Comparison of ENCODE assay signal across 10 mouse cellular contexts in genomic region chr1:75361123-75361522, GRCm38 (mm10). TPM values are rescaled to one million over a fixed set of nuclear protein-coding genes. Genes with fewer than 3 reads are reported as not detected.
DNase-seq lines count a peak whose midpoint lies in the region; ATAC-seq and TF ChIP-seq lines count a peak whose summit lies in the region.
"Had no signal": no experiment of that assay in that cellular context is flagged by ENCODE, and none has a peak within 500 bp of the region (broad histone marks: within the 10 kb centered on the region; RNA-seq: fewer than 3 reads in every experiment).

No protein-coding gene starts in this region.

- H3K4me1 ChIP-seq in forebrain, embryonic 10.5 days = peaks cover 16% of the 10 kb centered on the region
- peaks cover 18% of the 10 kb centered on the region for H3K4me1 ChIP-seq in forebrain, embryonic 16.5 days (replicated peaks; ENCODE audit: control insufficient read depth, insufficient read depth, low read length)
- peaks cover 49% of the 10 kb centered on the region for H3K4me1 ChIP-seq in kidney, embryonic 15.5 days
- H3K4me1 ChIP-seq in embryonic facial prominence, embryonic 11.5 days (ENCODE audit: control insufficient read depth, insufficient read depth, low read length) = peaks cover 3% of the 10 kb centered on the region; the same call in 1 of the 2 replicates
- H3K4me1 ChIP-seq in limb, embryonic 15.5 days = peaks cover 23% of the 10 kb centered on the region
- H3K4me1 ChIP-seq in cerebellum, adult 2 months (ENCODE audit: control insufficient read depth, insufficient read depth, low read length) = peaks cover 25% of the 10 kb centered on the region
- H3K4me1 ChIP-seq in thymus, adult 2 months (replicated peaks; ENCODE audit: control insufficient read depth, insufficient read depth, low read length) = no peaks in the 10 kb centered on the region

- H3K36me3 ChIP-seq in forebrain, embryonic 10.5 days (replicated peaks) = no peaks in the 10 kb centered on the region
- H3K36me3 ChIP-seq in forebrain, embryonic 16.5 days (ENCODE audit: control insufficient read depth, insufficient read depth) = no peaks in the 10 kb centered on the region
- no peaks in the 10 kb centered on the region for H3K36me3 ChIP-seq in kidney, embryonic 15.5 days
- H3K36me3 ChIP-seq in embryonic facial prominence, embryonic 11.5 days (replicated peaks; ENCODE audit: control insufficient read depth, insufficient read depth, low read depth, low read length) = no peaks in the 10 kb centered on the region
- no peaks in the 10 kb centered on the region for H3K36me3 ChIP-seq in limb, embryonic 15.5 days
- no peaks in the 10 kb centered on the region for H3K36me3 ChIP-seq in thymus, adult 2 months (ENCODE audit: control insufficient read depth, insufficient read depth, low read length)

- no peak for DNase-seq in forebrain, embryonic 10.5 days (ENCODE audit: extremely low spot score, low spot score)
- no peak for DNase-seq in kidney, adult 18-20 months
- DNase-seq in embryonic facial prominence, embryonic 11.5 days (ENCODE audit: low spot score) = no peak
- no peak for DNase-seq in cerebellum, adult 2 months
- DNase-seq in thymus, adult 2 months = no peak
- DNase-seq: kidney, adult 8-10 months had no signal

- no peak overlapping the region for H3K9ac ChIP-seq in forebrain, embryonic 16.5 days (replicated peaks; ENCODE audit: low read depth, low read length)
- peak overlapping the region; percentile 49; the same call in 1 of the 2 replicates for H3K9ac ChIP-seq in kidney, embryonic 15.5 days
- no peak overlapping the region for H3K9ac ChIP-seq in embryonic facial prominence, embryonic 11.5 days (replicated peaks; ENCODE audit: low read length)
- H3K9ac ChIP-seq in limb, embryonic 15.5 days = no peak overlapping the region
- H3K9ac ChIP-seq: liver, embryonic 14.5 days had no signal

- no peak overlapping the region for H3K4me2 ChIP-seq in forebrain, embryonic 16.5 days (ENCODE audit: low read length)
- H3K4me2 ChIP-seq in kidney, embryonic 15.5 days = peak overlapping the region; percentile 82
- H3K4me2 ChIP-seq in embryonic facial prominence, embryonic 11.5 days (ENCODE audit: low read depth, low read length) = peak overlapping the region; percentile 67; the same call in 1 of the 2 replicates
- H3K4me2 ChIP-seq in limb, embryonic 15.5 days = 0 out of 2 replicates have a peak overlapping the region, but pooled peaks have one; percentile 7

- no peak overlapping the region for H3K27ac ChIP-seq in forebrain, embryonic 10.5 days
- H3K27ac ChIP-seq in forebrain, embryonic 16.5 days (ENCODE audit: low read length) = no peak overlapping the region
- H3K27ac ChIP-seq in kidney, embryonic 15.5 days = no peak overlapping the region
- no peak overlapping the region for H3K27ac ChIP-seq in embryonic facial prominence, embryonic 11.5 days (replicated peaks; ENCODE audit: low read depth, low read length)
- H3K27ac ChIP-seq in limb, embryonic 15.5 days = no peak overlapping the region
- no peak overlapping the region for H3K27ac ChIP-seq in cerebellum, adult 2 months (ENCODE audit: insufficient read depth, low read length)
- no peak overlapping the region for H3K27ac ChIP-seq in thymus, adult 2 months (ENCODE audit: control insufficient read depth, insufficient read depth, low read length)
- H3K27ac ChIP-seq: liver, embryonic 14.5 days had no signal

- WGBS in forebrain, embryonic 10.5 days = 50% methylated on average over 4 of the region's 4 CpGs
- 47% methylated on average over 4 of the region's 4 CpGs for WGBS in forebrain, embryonic 16.5 days
- WGBS in kidney, embryonic 15.5 days = 40% methylated on average over 4 of the region's 4 CpGs
- WGBS in embryonic facial prominence, embryonic 11.5 days = 45% methylated on average over 4 of the region's 4 CpGs
- 48% methylated on average over 4 of the region's 4 CpGs for WGBS in limb, embryonic 15.5 days
- 82% methylated on average over 4 of the region's 4 CpGs for WGBS in cerebellum, adult 2 months
- WGBS in thymus, adult 2 months = 65% methylated on average over 4 of the region's 4 CpGs

- no peak for ATAC-seq in forebrain, embryonic 16.5 days
- ATAC-seq in kidney, embryonic 15.5 days (replicated peaks; ENCODE audit: low FRiP score) = no peak
- no peak for ATAC-seq in embryonic facial prominence, embryonic 11.5 days (replicated peaks; ENCODE audit: insufficient number of reproducible peaks, low FRiP score, low TSS enrichment, low read depth)
- no peak for ATAC-seq in limb, embryonic 15.5 days (ENCODE audit: insufficient number of reproducible peaks, low FRiP score, low TSS enrichment, low read depth)

- TF ChIP-seq CTCF in cerebellum, adult 2 months (IDR thresholded peaks at IDR 0.05; ENCODE audit: borderline replicate concordance, insufficient read depth, low read depth, low read length) = no peak
- no peak for TF ChIP-seq CTCF in thymus, adult 2 months (IDR thresholded peaks at IDR 0.05; ENCODE audit: borderline replicate concordance, control insufficient read depth, extremely low read depth, insufficient read depth, low read length, poor library complexity)

- no peaks in the 10 kb centered on the region for H3K9me3 ChIP-seq in forebrain, embryonic 10.5 days
- no peaks in the 10 kb centered on the region for H3K9me3 ChIP-seq in forebrain, embryonic 16.5 days (ENCODE audit: control insufficient read depth, low read length)
- no peaks in the 10 kb centered on the region for H3K9me3 ChIP-seq in kidney, embryonic 15.5 days (replicated peaks)
- no peaks in the 10 kb centered on the region for H3K9me3 ChIP-seq in embryonic facial prominence, embryonic 11.5 days (replicated peaks; ENCODE audit: control insufficient read depth, low read length)
- H3K9me3 ChIP-seq in limb, embryonic 15.5 days = no peaks in the 10 kb centered on the region

- H3K4me3 ChIP-seq in forebrain, embryonic 10.5 days = peak overlapping the region; percentile 46
- no peak overlapping the region for H3K4me3 ChIP-seq in forebrain, embryonic 16.5 days (replicated peaks; ENCODE audit: low read length)
- H3K4me3 ChIP-seq in kidney, embryonic 15.5 days (replicated peaks) = peak overlapping the region; percentile 48
- peak overlapping the region; percentile 30; the same call in 1 of the 2 replicates for H3K4me3 ChIP-seq in embryonic facial prominence, embryonic 11.5 days (ENCODE audit: low read depth, low read length)
- H3K4me3 ChIP-seq in limb, embryonic 15.5 days = peak overlapping the region; percentile 38
- H3K4me3 ChIP-seq in cerebellum, adult 2 months (replicated peaks; ENCODE audit: insufficient read depth, low read depth, low read length) = no peak overlapping the region
- H3K4me3 ChIP-seq in thymus, adult 2 months (ENCODE audit: control insufficient read depth, insufficient read depth, low read length) = no peak overlapping the region

- H3K27me3 ChIP-seq in forebrain, embryonic 10.5 days (ENCODE audit: poor library complexity, severe bottlenecking) = peaks cover 78% of the 10 kb centered on the region
- peaks cover 32% of the 10 kb centered on the region for H3K27me3 ChIP-seq in forebrain, embryonic 16.5 days (replicated peaks; ENCODE audit: control insufficient read depth, insufficient read depth, low read length)
- H3K27me3 ChIP-seq in kidney, embryonic 15.5 days = peaks cover 41% of the 10 kb centered on the region
- H3K27me3 ChIP-seq in embryonic facial prominence, embryonic 11.5 days (ENCODE audit: control insufficient read depth, insufficient read depth, low read length) = peaks cover 9% of the 10 kb centered on the region
- H3K27me3 ChIP-seq in limb, embryonic 15.5 days = peaks cover 45% of the 10 kb centered on the region
- no peaks in the 10 kb centered on the region for H3K27me3 ChIP-seq in cerebellum, adult 2 months (ENCODE audit: control insufficient read depth, insufficient read depth, low read length)
- H3K27me3 ChIP-seq in thymus, adult 2 months (ENCODE audit: control insufficient read depth, insufficient read depth, low read length) = peaks cover 7% of the 10 kb centered on the region; the same call in 1 of the 2 replicates

- no peak for TF ChIP-seq POLR2A in cerebellum, adult 2 months (IDR thresholded peaks at IDR 0.05; ENCODE audit: borderline replicate concordance, insufficient read depth, low read length)
- TF ChIP-seq POLR2A in thymus, adult 2 months (IDR thresholded peaks at IDR 0.05; ENCODE audit: control insufficient read depth, extremely low read depth, insufficient read depth, low read length, poor library complexity) = no peak

RNA-seq across cellular contexts. Expression of gene Des, which starts 1.0 kb away (rescaled TPM):
- polyA plus RNA-seq in forebrain, embryonic 10.5 days (2016; fragmentation: Nextera tagmentation; extraction: Ambion mirVana) = 2.6 and 4.3 TPM in 2 replicates
- 1.2 and 1.5 TPM in 2 replicates for polyA plus RNA-seq in forebrain, embryonic 16.5 days (2015; fragmentation: Nextera tagmentation; extraction: Ambion mirVana)
- 53.5 and 53.9 TPM in 2 replicates for polyA plus RNA-seq in kidney, embryonic 15.5 days (2015; fragmentation: Nextera tagmentation; extraction: Ambion mirVana)
- polyA plus RNA-seq in embryonic facial prominence, embryonic 11.5 days (2014; fragmentation: Nextera tagmentation; extraction: Ambion mirVana) = 6.9 and 9.9 TPM in 2 replicates
- 74.4 and 227 TPM in 2 replicates for polyA plus RNA-seq in limb, embryonic 15.5 days (2015; fragmentation: Nextera tagmentation; extraction: Ambion mirVana)
- polyA plus RNA-seq in cerebellum, adult 2 months (2012; rRNA removed) = 2.0 and 2.1 TPM in 2 replicates
- 6.8 and 31.6 TPM in 2 replicates for polyA plus RNA-seq in thymus, adult 2 months (2012; rRNA removed)

RNA-seq across cellular contexts. Expression of gene Speg, which starts 14.0 kb away (rescaled TPM):
- polyA plus RNA-seq in forebrain, embryonic 10.5 days (2016; fragmentation: Nextera tagmentation; extraction: Ambion mirVana) = 23.2 and 29.3 TPM in 2 replicates
- polyA plus RNA-seq in forebrain, embryonic 16.5 days (2015; fragmentation: Nextera tagmentation; extraction: Ambion mirVana) = 10.7 and 12.9 TPM in 2 replicates
- 45.1 and 53.9 TPM in 2 replicates for polyA plus RNA-seq in kidney, embryonic 15.5 days (2015; fragmentation: Nextera tagmentation; extraction: Ambion mirVana)
- 16.7 and 19.9 TPM in 2 replicates for polyA plus RNA-seq in embryonic facial prominence, embryonic 11.5 days (2014; fragmentation: Nextera tagmentation; extraction: Ambion mirVana)
- 15.4 and 16.3 TPM in 2 replicates for polyA plus RNA-seq in limb, embryonic 15.5 days (2015; fragmentation: Nextera tagmentation; extraction: Ambion mirVana)
- polyA plus RNA-seq in cerebellum, adult 2 months (2012; rRNA removed) = 122 and 143 TPM in 2 replicates
- 11.0 and 12.1 TPM in 2 replicates for polyA plus RNA-seq in thymus, adult 2 months (2012; rRNA removed)

RNA-seq across cellular contexts. Expression of gene Dnpep, which starts 43.3 kb away (rescaled TPM):
- 124 and 126 TPM in 2 replicates for polyA plus RNA-seq in forebrain, embryonic 10.5 days (2016; fragmentation: Nextera tagmentation; extraction: Ambion mirVana)
- 146 and 150 TPM in 2 replicates for polyA plus RNA-seq in forebrain, embryonic 16.5 days (2015; fragmentation: Nextera tagmentation; extraction: Ambion mirVana)
- 136 and 153 TPM in 2 replicates for polyA plus RNA-seq in kidney, embryonic 15.5 days (2015; fragmentation: Nextera tagmentation; extraction: Ambion mirVana)
- 123 and 146 TPM in 2 replicates for polyA plus RNA-seq in embryonic facial prominence, embryonic 11.5 days (2014; fragmentation: Nextera tagmentation; extraction: Ambion mirVana)
- 117 TPM in 2 replicates for polyA plus RNA-seq in limb, embryonic 15.5 days (2015; fragmentation: Nextera tagmentation; extraction: Ambion mirVana)
- polyA plus RNA-seq in cerebellum, adult 2 months (2012; rRNA removed) = 87.0 and 87.1 TPM in 2 replicates
- 112 and 132 TPM in 2 replicates for polyA plus RNA-seq in thymus, adult 2 months (2012; rRNA removed)

Comparison
In these comparisons a context has a peak if more than half of its experiments do, and no peak if none do; other contexts are left out.
1. H3K4me3 ChIP-seq: peak in forebrain, embryonic 10.5 days (single experiment), kidney, embryonic 15.5 days (single experiment), embryonic facial prominence, embryonic 11.5 days (single experiment) and limb, embryonic 15.5 days (single experiment); none in forebrain, embryonic 16.5 days (single experiment), cerebellum, adult 2 months (single experiment) and thymus, adult 2 months (single experiment).